Mouse (Mus musculus) urinary bladder, postnatal 10 days (tissue): ENCODE results near the gene Tdrd1.

Experiments used
- DNase-seq: peaks from one replicate; pipeline ENCODE4 v3.0.0; 2022; ENCODE audit warnings: low spot score

Tdrd1 gene

GRCm38 (mm10) chr19:56913761-56914160, 87.8 kb downstream of the Tdrd1 start:
- DNase-seq = no peak

GRCm38 (mm10) chr19:56914658-56915057, 88.6 kb downstream of the Tdrd1 start:
- DNase-seq = no peak

- DNase-seq = no peak
Observed at GRCm38 (mm10) chr19:56915084-56915483, 89.1 kb downstream of the Tdrd1 start.
